Mouse (Mus musculus) kidney, embryonic 14.5 days (tissue): Measurements from ENCODE around the gene Ndufb7. TPM values are rescaled to one million over a fixed set of nuclear protein-coding genes. Genes with fewer than 3 reads are reported as not detected.
A peak's percentile ranks its signal among the peaks of the same experiment; 100 is the strongest.
"Not testable (repeated sequence)": the region's sequence is repeated elsewhere in the genome, so short reads cannot be mapped to it uniquely, and the experiment has no call there.

Source experiments
- ATAC-seq: fragments of 200-750 bp; cut with Nextera tagmentation; 2 replicates; pipeline ENCODE4 v1.8.0; 2017; ENCODE audit warnings: moderate number of reproducible peaks, mild to moderate bottlenecking, moderate TSS enrichment, moderate library complexity; ENCODE audit not compliant: low FRiP score, low TSS enrichment
- H3K27ac ChIP-seq: fragments of 300-500 bp; sonication (generic); 2 replicates; pipeline ENCODE4 v1.5.1; 2014; ENCODE audit warnings: low read depth, mild to moderate bottlenecking, low read length, moderate library complexity, mixed read lengths
- H3K27me3 ChIP-seq: fragments of 300-500 bp; sonication (generic); 2 replicates; pipeline ENCODE4 v1.6.1; 2014; ENCODE audit warnings: mild to moderate bottlenecking, low read length; ENCODE audit not compliant: control insufficient read depth, insufficient read depth
- H3K36me3 ChIP-seq: fragments of 300-500 bp; sonication (generic); 2 replicates; pipeline ENCODE4 v1.6.1; 2014; ENCODE audit warnings: low read length, mixed read lengths; ENCODE audit not compliant: control insufficient read depth, insufficient read depth
- H3K4me1 ChIP-seq: fragments of 300-500 bp; sonication (generic); 2 replicates; pipeline ENCODE4 v1.6.1; 2014; ENCODE audit warnings: low read length, mixed read lengths; ENCODE audit not compliant: control insufficient read depth, insufficient read depth
- H3K4me2 ChIP-seq: fragments of 300-500 bp; sonication (generic); replicated peaks from 2 replicates; pipeline ENCODE4 v1.6.1; 2014; ENCODE audit warnings: low read depth, mild to moderate bottlenecking, low read length
- H3K4me3 ChIP-seq: fragments of 300-500 bp; sonication (generic); 2 replicates; pipeline ENCODE4 v1.5.1; 2014; ENCODE audit warnings: mild to moderate bottlenecking, low read length
- H3K9ac ChIP-seq: fragments of 300-500 bp; sonication (generic); 2 replicates; pipeline ENCODE4 v1.6.1; 2014; ENCODE audit warnings: low read depth, mild to moderate bottlenecking, low read length, moderate library complexity
- H3K9me3 ChIP-seq: fragments of 300-500 bp; sonication (generic); 2 replicates; pipeline ENCODE4 v1.6.1; 2016; ENCODE audit warnings: low read length; ENCODE audit not compliant: control insufficient read depth
- WGBS: fragments of 180-500 bp; shearing (Covaris S2); extraction: QIAGEN DNeasy Blood & Tissue Kit; methylation state at CpG from one replicate; pipeline ENCODE4 v1.1.7; 2014; 5-methylcytosine and 5-hydroxymethylcytosine counted together
- polyA plus RNA-seq: library from polyadenylated mRNA; unstranded; fragments of >200 nt; fragmentation: Nextera tagmentation; extraction: Ambion mirVana; gene quantifications from 2 replicates; pipeline ENCODE4 v1.2.1, GENCODE M21; 2014

Ndufb7 gene
- polyA plus RNA-seq, 1 experiment from 2014 or later = 348 TPM

- peaks cover 30% of the 10 kb centered on the region for H3K36me3 ChIP-seq
- H3K4me3 ChIP-seq = peak overlapping the region; percentile 82
- H3K9ac ChIP-seq = peak overlapping the region; percentile 80
- peaks cover 8% of the 10 kb centered on the region; the same call in 1 of the 2 replicates for H3K4me1 ChIP-seq
- H3K4me2 ChIP-seq = peak overlapping the region; percentile 73
- H3K9me3 ChIP-seq = no peaks in the 10 kb centered on the region
- ATAC-seq = no peak
- no peaks in the 10 kb centered on the region for H3K27me3 ChIP-seq
- 51% methylated on average over 3 of the region's 3 CpGs for WGBS
- no peak overlapping the region for H3K27ac ChIP-seq
Measured at GRCm38 (mm10) chr8:83567668-83568067, 1.2 kb downstream of the Ndufb7 start.

GRCm38 (mm10) chr8:83568128-83568527 is 1.7 kb downstream of the Ndufb7 start:
- no peaks in the 10 kb centered on the region for H3K9me3 ChIP-seq
- H3K27ac ChIP-seq = no peak overlapping the region
- WGBS = 64% methylated on average over 5 of the region's 5 CpGs
- H3K4me1 ChIP-seq = peaks cover 8% of the 10 kb centered on the region; the same call in 1 of the 2 replicates
- H3K27me3 ChIP-seq = no peaks in the 10 kb centered on the region
- no peak overlapping the region for H3K4me3 ChIP-seq
- H3K36me3 ChIP-seq = peaks cover 34% of the 10 kb centered on the region
- peak overlapping the region; percentile 80; the same call in 1 of the 2 replicates for H3K9ac ChIP-seq
- H3K4me2 ChIP-seq = no peak overlapping the region
- ATAC-seq = no peak

GRCm38 (mm10) chr8:83568755-83569154 is 2.3 kb downstream of the Ndufb7 start:
- Histone ChIP-seq H3K27me3 (no peaks in the 10 kb centered on the region), H3K4me2 (no peak overlapping the region), H3K9ac (no peak overlapping the region), H3K9me3 (no peaks in the 10 kb centered on the region), H3K36me3 (peaks cover 39% of the 10 kb centered on the region), H3K4me1 (peaks cover 8% of the 10 kb centered on the region; the same call in 1 of the 2 replicates), H3K4me3 (no peak overlapping the region), H3K27ac (no peak overlapping the region)
- 75% methylated on average over 5 of the region's 5 CpGs for WGBS
- ATAC-seq = no peak

GRCm38 (mm10) chr8:83569165-83569564 is 2.7 kb downstream of the Ndufb7 start:
- Histone ChIP-seq H3K4me1 (peaks cover 8% of the 10 kb centered on the region; the same call in 1 of the 2 replicates), H3K27ac (no peak overlapping the region), H3K27me3 (no peaks in the 10 kb centered on the region), H3K4me2 (no peak overlapping the region), H3K36me3 (peaks cover 39% of the 10 kb centered on the region), H3K9ac (no peak overlapping the region), H3K9me3 (no peaks in the 10 kb centered on the region), H3K4me3 (no peak overlapping the region)
- 71% methylated on average over 4 of the region's 4 CpGs for WGBS
- ATAC-seq = no peak

GRCm38 (mm10) chr8:83570272-83571000 is 4.0 kb downstream of the Ndufb7 start:
- Histone ChIP-seq H3K9me3 (no peaks in the 10 kb centered on the region), H3K4me2 (no peak overlapping the region), H3K4me3 (no peak overlapping the region), H3K9ac (no peak overlapping the region), H3K27ac (no peak overlapping the region), H3K27me3 (no peaks in the 10 kb centered on the region), H3K36me3 (peaks cover 39% of the 10 kb centered on the region), H3K4me1 (peaks cover 17% of the 10 kb centered on the region; the same call in 1 of the 2 replicates)
- ATAC-seq = no peak
- WGBS = 83% methylated on average over 15 of the region's 15 CpGs

GRCm38 (mm10) chr8:83571001-83571340 is 4.5 kb downstream of the Ndufb7 start:
- H3K9ac ChIP-seq, H3K4me3 ChIP-seq, ATAC-seq, H3K9me3 ChIP-seq, H3K27me3 ChIP-seq, H3K27ac ChIP-seq, H3K4me2 ChIP-seq: not testable (repeated sequence)
- Histone ChIP-seq H3K4me1 (peaks cover 22% of the 10 kb centered on the region; the same call in 1 of the 2 replicates), H3K36me3 (peaks cover 39% of the 10 kb centered on the region)
- WGBS = 98% methylated on average over 5 of the region's 7 CpGs

GRCm38 (mm10) chr8:83571791-83572190 is 5.3 kb downstream of the Ndufb7 start:
- no peak overlapping the region for H3K4me2 ChIP-seq
- no peak for ATAC-seq
- H3K27me3 ChIP-seq = no peaks in the 10 kb centered on the region
- 92% methylated on average over 10 of the region's 10 CpGs for WGBS
- H3K27ac ChIP-seq = no peak overlapping the region
- peaks cover 30% of the 10 kb centered on the region; the same call in 1 of the 2 replicates for H3K4me1 ChIP-seq
- no peak overlapping the region for H3K9ac ChIP-seq
- H3K9me3 ChIP-seq = no peaks in the 10 kb centered on the region
- H3K4me3 ChIP-seq = no peak overlapping the region
- peaks cover 39% of the 10 kb centered on the region for H3K36me3 ChIP-seq

- Histone ChIP-seq H3K4me3 (no peak overlapping the region), H3K27ac (no peak overlapping the region), H3K4me1 (peaks cover 34% of the 10 kb centered on the region), H3K9me3 (no peaks in the 10 kb centered on the region), H3K27me3 (no peaks in the 10 kb centered on the region), H3K36me3 (peaks cover 39% of the 10 kb centered on the region), H3K9ac (no peak overlapping the region), H3K4me2 (no peak overlapping the region)
- 72% methylated on average over 5 of the region's 5 CpGs for WGBS
- no peak for ATAC-seq
Measured at GRCm38 (mm10) chr8:83572246-83572812, 5.9 kb downstream of the Ndufb7 start.

GRCm38 (mm10) chr8:83573140-83573875 is 6.8 kb downstream of the Ndufb7 start:
- peaks cover 39% of the 10 kb centered on the region for H3K36me3 ChIP-seq
- no peaks in the 10 kb centered on the region for H3K27me3 ChIP-seq
- no peak for ATAC-seq
- 79% methylated on average over 18 of the region's 18 CpGs for WGBS
- H3K9me3 ChIP-seq = no peaks in the 10 kb centered on the region
- H3K4me1 ChIP-seq = peaks cover 32% of the 10 kb centered on the region
- H3K4me3 ChIP-seq = no peak overlapping the region
- H3K27ac ChIP-seq = no peak overlapping the region
- no peak overlapping the region for H3K9ac ChIP-seq
- H3K4me2 ChIP-seq = no peak overlapping the region
